Mouse (Mus musculus): Measurements from ENCODE around the gene Phtf2.

DNA sequence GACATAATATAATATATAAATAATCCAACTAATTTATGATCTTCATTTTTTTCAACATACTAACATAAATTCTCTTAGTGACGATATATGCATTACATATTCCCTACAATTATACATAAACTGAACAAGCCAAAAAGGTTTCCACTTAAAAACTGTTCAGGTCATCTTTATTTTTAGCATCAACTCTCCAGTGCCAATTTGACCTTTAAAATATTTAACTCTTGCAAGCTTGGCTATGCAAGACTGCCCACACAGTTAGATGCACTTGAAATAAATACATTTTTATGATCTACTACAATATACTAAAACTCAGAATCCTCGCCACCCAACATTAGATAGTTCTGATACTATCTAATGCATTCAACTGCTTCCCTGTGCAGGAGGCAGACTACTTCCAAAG lies 1.5 kb downstream of the Phtf2 start:
- TF ChIP-seq CTCF (IDR thresholded peaks at IDR 0.05) (no peak), EP300 (IDR thresholded peaks at IDR 0.05) (no peak)
